Mouse (Mus musculus) forebrain, postnatal 0 days (tissue): ENCODE results near the gene Hist1h4j. TPM values are rescaled to one million over a fixed set of nuclear protein-coding genes. Genes with fewer than 3 reads are reported as not detected.

Experiments
- ATAC-seq: fragments of 200-750 bp; cut with Nextera tagmentation; 2 replicates; pipeline ENCODE4 v1.8.0; 2017; ENCODE audit warnings: mild to moderate bottlenecking, moderate library complexity
- DNase-seq: peaks from one replicate; pipeline ENCODE4 v3.0.0-alpha.2; 2015
- H3K27ac ChIP-seq: fragments of 300-500 bp; sonication (generic); 2 replicates; pipeline ENCODE4 v1.5.1; 2014; ENCODE audit warnings: low read depth, mild to moderate bottlenecking, antibody characterized with exemption, low read length, moderate library complexity, mixed read lengths
- H3K27me3 ChIP-seq: fragments of 300-500 bp; sonication (generic); 2 replicates; pipeline ENCODE4 v1.6.1; 2014; ENCODE audit warnings: mild to moderate bottlenecking, low read length, mixed read lengths; ENCODE audit not compliant: insufficient read depth
- H3K36me3 ChIP-seq: fragments of 300-500 bp; sonication (generic); 2 replicates; pipeline ENCODE4 v1.6.1; 2014; ENCODE audit warnings: mild to moderate bottlenecking, moderate library complexity; ENCODE audit not compliant: insufficient read depth
- H3K4me1 ChIP-seq: fragments of 300-500 bp; sonication (generic); 2 replicates; pipeline ENCODE4 v1.6.1; 2014; ENCODE audit warnings: antibody characterized with exemption; ENCODE audit not compliant: insufficient read depth
- H3K4me2 ChIP-seq: fragments of 300-500 bp; sonication (generic); 2 replicates; pipeline ENCODE4 v1.6.1; 2014; ENCODE audit warnings: low read depth, mild to moderate bottlenecking, moderate library complexity
- H3K4me3 ChIP-seq: fragments of 300-500 bp; sonication (generic); 2 replicates; pipeline ENCODE4 v1.5.1; 2014; ENCODE audit warnings: low read depth, low read length, mixed read lengths
- H3K9ac ChIP-seq: fragments of 300-500 bp; sonication (generic); 2 replicates; pipeline ENCODE4 v1.6.1; 2014; ENCODE audit warnings: mild to moderate bottlenecking
- H3K9me3 ChIP-seq: fragments of 300-500 bp; sonication (generic); 2 replicates; pipeline ENCODE4 v1.6.1; 2016; ENCODE audit warnings: low read length
- CTCF ChIP-seq: sonication (generic); IDR thresholded peaks from 2 replicates; pipeline ENCODE4 v1.5.1; 2016; ENCODE audit warnings: antibody characterized with exemption, control low read depth, low read depth
- WGBS: fragments of 180-500 bp; shearing (Covaris S2); extraction: QIAGEN DNeasy Blood & Tissue Kit; methylation state at CpG from one replicate; pipeline ENCODE4 v1.1.7; 2014; 5-methylcytosine and 5-hydroxymethylcytosine counted together
- microRNA-seq, 2 experiments: library from miRNA; unstranded; fragments of <30 nt; microRNA quantifications; one replicate each; pipeline ENCODE4; 2016
- polyA plus RNA-seq: library from polyadenylated mRNA; unstranded; fragments of >200 nt; fragmentation: Nextera tagmentation; extraction: Ambion mirVana; gene quantifications from 2 replicates; pipeline ENCODE4 v1.2.1, GENCODE M21; 2015
- total RNA-seq: library from RNA; depleted of rRNA; stranded (reverse); fragments of >200 nt; gene quantifications from 2 replicates; pipeline ENCODE4 v1.2.3, GENCODE M21; 2014; rRNA removed

Hist1h4j gene
- total and polyA plus RNA-seq, 2 experiments from 2014 or later = 307 TPM; not detected in 1

GRCm38 (mm10) chr13:21783734-21784161 lies 48.9 kb downstream of the Hist1h4j start:
- peak; percentile 61 for DNase-seq
- Histone ChIP-seq H3K4me3 (peak overlapping the region; percentile 39), H3K4me1 (peaks cover 29% of the 10 kb centered on the region), H3K4me2 (peak overlapping the region; percentile 76), H3K36me3 (no peaks in the 10 kb centered on the region), H3K27me3 (no peaks in the 10 kb centered on the region), H3K9ac (no peak overlapping the region), H3K27ac (no peak overlapping the region), H3K9me3 (no peaks in the 10 kb centered on the region)
- no peak for ATAC-seq
- 2% methylated on average over 9 of the region's 9 CpGs for WGBS
- TF ChIP-seq CTCF = no peak

- ATAC-seq (no peak), DNase-seq (no peak)
- no peaks in the 10 kb centered on the region for H3K27me3 ChIP-seq
- WGBS = 21% methylated on average over 6 of the region's 6 CpGs
- H3K4me1 ChIP-seq = peaks cover 29% of the 10 kb centered on the region
- H3K36me3 ChIP-seq = no peaks in the 10 kb centered on the region
- no peaks in the 10 kb centered on the region for H3K9me3 ChIP-seq
- H3K4me2 ChIP-seq = no peak overlapping the region; the same call in 1 of the 2 replicates
- H3K9ac ChIP-seq = no peak overlapping the region
- H3K4me3 ChIP-seq = no peak overlapping the region
- TF ChIP-seq CTCF = no peak
- no peak overlapping the region for H3K27ac ChIP-seq
Observed at GRCm38 (mm10) chr13:21784311-21784710, 49.4 kb downstream of the Hist1h4j start.

Small RNA genes within 50 kb of the gene (microRNA-seq; reads per million reads assigned to microRNA genes)
- gene Gm44357 (0 reads per million in 2 experiments), gene Gm44367 (0 to 0.12 reads per million in 2 experiments), gene Gm44454 (0 reads per million in 2 experiments)

Other genes starting within 250 kb of the Hist1h4j start
- gene AK157302, start 239.8 kb upstream of the Hist1h4j start, total RNA-seq = 0.14 and 0.31 TPM in 2 replicates
- gene AK157302, start 239.8 kb upstream of the Hist1h4j start, polyA plus RNA-seq = 0.42 and 0.54 TPM in 2 replicates
- 5.9 and 7.1 TPM in 2 replicates for gene Gm11273, start 233.6 kb upstream of the Hist1h4j start, total RNA-seq
- gene Gm11273, start 233.6 kb upstream of the Hist1h4j start, polyA plus RNA-seq = 5.8 and 11.0 TPM in 2 replicates
- 7.8 and 9.5 TPM in 2 replicates for gene Zkscan8, start 203.9 kb upstream of the Hist1h4j start, total RNA-seq
- 1.3 and 2.2 TPM in 2 replicates for gene Zkscan8, start 203.9 kb upstream of the Hist1h4j start, polyA plus RNA-seq
- gene Olfr1366, start 192.3 kb upstream of the Hist1h4j start, total RNA-seq = not detected in 2 replicates
- 0.15 TPM in 2 replicates for gene Olfr1366, start 192.3 kb upstream of the Hist1h4j start, polyA plus RNA-seq
- not detected in 2 replicates for gene Olfr1535, start 175.2 kb upstream of the Hist1h4j start, total RNA-seq
- 0.06 and 0.07 TPM in 2 replicates for gene Olfr1535, start 175.2 kb upstream of the Hist1h4j start, polyA plus RNA-seq
- not detected in 2 replicates for gene Olfr1364, start 153.3 kb upstream of the Hist1h4j start, total RNA-seq
- not detected in 2 replicates for gene Olfr1364, start 153.3 kb upstream of the Hist1h4j start, polyA plus RNA-seq
- not detected in 2 replicates for gene Olfr1362, start 121.0 kb upstream of the Hist1h4j start, total RNA-seq
- not detected in 2 replicates for gene Olfr1362, start 121.0 kb upstream of the Hist1h4j start, polyA plus RNA-seq
- gene Olfr11, start 92.5 kb upstream of the Hist1h4j start, total RNA-seq = not detected in 2 replicates
- not detected in 2 replicates for gene Olfr11, start 92.5 kb upstream of the Hist1h4j start, polyA plus RNA-seq
- not detected in 2 replicates for gene Olfr1361, start 71.7 kb upstream of the Hist1h4j start, total RNA-seq
- not detected in 2 replicates for gene Olfr1361, start 71.7 kb upstream of the Hist1h4j start, polyA plus RNA-seq
- gene Olfr1360, start 57.7 kb upstream of the Hist1h4j start, total RNA-seq = not detected in 2 replicates
- not detected in 2 replicates for gene Olfr1360, start 57.7 kb upstream of the Hist1h4j start, polyA plus RNA-seq
- gene Olfr1359, start 37.0 kb upstream of the Hist1h4j start, total RNA-seq = not detected in 2 replicates
- not detected in 2 replicates for gene Olfr1359, start 37.0 kb upstream of the Hist1h4j start, polyA plus RNA-seq
- gene Hist1h2bl, start 18.9 kb upstream of the Hist1h4j start, total RNA-seq = 131 and 141 TPM in 2 replicates
- gene Hist1h2bl, start 18.9 kb upstream of the Hist1h4j start, polyA plus RNA-seq = 0.65 and 0.73 TPM in 2 replicates
- gene Hist1h2ai, start 18.6 kb upstream of the Hist1h4j start, total RNA-seq = 342 and 560 TPM in 2 replicates
- gene Hist1h2ai, start 18.6 kb upstream of the Hist1h4j start, polyA plus RNA-seq = 12.1 and 14.6 TPM in 2 replicates
- gene Hist1h3h, start 17.4 kb upstream of the Hist1h4j start, total RNA-seq = 277 and 308 TPM in 2 replicates
- gene Hist1h3h, start 17.4 kb upstream of the Hist1h4j start, polyA plus RNA-seq = 0.75 and 1.3 TPM in 2 replicates
- gene Hist1h2bm, start 13.0 kb upstream of the Hist1h4j start, total RNA-seq = 308 and 356 TPM in 2 replicates
- gene Hist1h2bm, start 13.0 kb upstream of the Hist1h4j start, polyA plus RNA-seq = 0.34 TPM in 1 of 2 replicates, not detected in the other
- gene Hist1h4k, start 15.4 kb downstream of the Hist1h4j start, total RNA-seq = 635 and 850 TPM in 2 replicates
- not detected in 2 replicates for gene Hist1h4k, start 15.4 kb downstream of the Hist1h4j start, polyA plus RNA-seq
- gene Hist1h2ak, start 18.8 kb downstream of the Hist1h4j start, total RNA-seq = 242 and 258 TPM in 2 replicates
- 4.4 and 5.2 TPM in 2 replicates for gene Hist1h2ak, start 18.8 kb downstream of the Hist1h4j start, polyA plus RNA-seq
- 157 and 249 TPM in 2 replicates for gene Hist1h2bn, start 19.1 kb downstream of the Hist1h4j start, total RNA-seq
- gene Hist1h2bn, start 19.1 kb downstream of the Hist1h4j start, polyA plus RNA-seq = not detected in 2 replicates
- 140 and 182 TPM in 2 replicates for gene Hist1h1b, start 45.6 kb downstream of the Hist1h4j start, total RNA-seq
- gene Hist1h1b, start 45.6 kb downstream of the Hist1h4j start, polyA plus RNA-seq = 4.0 and 4.7 TPM in 2 replicates
- 282 and 291 TPM in 2 replicates for gene Hist1h3i, start 48.3 kb downstream of the Hist1h4j start, total RNA-seq
- gene Hist1h3i, start 48.3 kb downstream of the Hist1h4j start, polyA plus RNA-seq = 20.0 and 34.1 TPM in 2 replicates
- 143 and 154 TPM in 2 replicates for gene Hist1h2an, start 52.2 kb downstream of the Hist1h4j start, total RNA-seq
- gene Hist1h2an, start 52.2 kb downstream of the Hist1h4j start, polyA plus RNA-seq = 1.1 and 1.6 TPM in 2 replicates
- 46.4 and 70.5 TPM in 2 replicates for gene Hist1h2bp, start 52.4 kb downstream of the Hist1h4j start, total RNA-seq
- gene Hist1h2bp, start 52.4 kb downstream of the Hist1h4j start, polyA plus RNA-seq = 0.28 TPM in 1 of 2 replicates, not detected in the other
- gene Hist1h2bq, start 75.1 kb downstream of the Hist1h4j start, total RNA-seq = 214 and 268 TPM in 2 replicates
- gene Hist1h2bq, start 75.1 kb downstream of the Hist1h4j start, polyA plus RNA-seq = 4.6 and 5.2 TPM in 2 replicates
- 1.0 TPM in 1 of 2 replicates, not detected in the other for gene Hist1h2ao, start 75.4 kb downstream of the Hist1h4j start, total RNA-seq
- gene Hist1h2ao, start 75.4 kb downstream of the Hist1h4j start, polyA plus RNA-seq = 1.6 TPM in 1 of 2 replicates, not detected in the other
- gene Hist1h4m, start 76.7 kb downstream of the Hist1h4j start, total RNA-seq = 1.3 and 1.7 TPM in 2 replicates
- gene Hist1h4m, start 76.7 kb downstream of the Hist1h4j start, polyA plus RNA-seq = not detected in 2 replicates
- gene Hist1h4n, start 97.1 kb downstream of the Hist1h4j start, total RNA-seq = 2,245 and 2,544 TPM in 2 replicates
- gene Hist1h4n, start 97.1 kb downstream of the Hist1h4j start, polyA plus RNA-seq = 2.4 and 5.0 TPM in 2 replicates
- 584 and 748 TPM in 2 replicates for gene Hist1h2ap, start 98.4 kb downstream of the Hist1h4j start, total RNA-seq
- 655 and 1,288 TPM in 2 replicates for gene Hist1h2ap, start 98.4 kb downstream of the Hist1h4j start, polyA plus RNA-seq
- 158 and 260 TPM in 2 replicates for gene Hist1h2br, start 98.7 kb downstream of the Hist1h4j start, total RNA-seq
- gene Hist1h2br, start 98.7 kb downstream of the Hist1h4j start, polyA plus RNA-seq = 4.6 and 4.9 TPM in 2 replicates
- gene Zfp184, start 210.0 kb downstream of the Hist1h4j start, total RNA-seq = 20.7 and 21.6 TPM in 2 replicates
- gene Zfp184, start 210.0 kb downstream of the Hist1h4j start, polyA plus RNA-seq = 15.3 and 17.2 TPM in 2 replicates
- 0.38 TPM in 1 of 2 replicates, not detected in the other for gene Pom121l2, start 246.1 kb downstream of the Hist1h4j start, total RNA-seq
- gene Pom121l2, start 246.1 kb downstream of the Hist1h4j start, polyA plus RNA-seq = not detected in 2 replicates